Mouse (Mus musculus) ZHBTc4 (cell line): Measurements from ENCODE around the gene Prss12.

Experiments used
- DNase-seq: peaks from one replicate; pipeline ENCODE4 v3.0.0-alpha.2; 2011; ENCODE audit warnings: low read depth, low spot score

Prss12 gene

GRCm38 (mm10) chr3:123527806-123528507 is 81.2 kb downstream of the Prss12 start:
- no peak for DNase-seq

- DNase-seq = no peak
Measured at GRCm38 (mm10) chr3:123531124-123531523, 84.4 kb downstream of the Prss12 start.

GRCm38 (mm10) chr3:123537279-123537678 is 90.6 kb downstream of the Prss12 start:
- DNase-seq = no peak

GRCm38 (mm10) chr3:123543585-123544304 is 97.0 kb downstream of the Prss12 start:
- no peak for DNase-seq

DNA sequence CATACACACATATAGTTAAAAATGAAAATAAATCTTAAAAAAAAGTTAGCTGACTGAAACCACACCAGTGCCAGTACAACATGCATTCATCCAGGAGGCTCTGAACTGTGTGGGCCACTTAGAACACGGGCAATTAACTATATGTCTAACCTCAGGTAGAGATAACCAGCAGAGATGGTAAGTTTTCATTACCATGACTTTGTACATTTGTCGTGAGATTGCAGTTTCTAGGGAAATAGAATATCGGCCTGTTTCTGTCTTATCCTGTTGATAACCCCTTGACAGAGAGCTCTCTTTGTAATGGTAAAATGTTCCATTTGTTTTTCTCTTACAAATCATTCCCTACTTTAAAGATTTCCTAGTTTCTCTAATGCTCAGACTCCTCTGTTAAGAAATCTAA is 103.8 kb downstream of the Prss12 start:
- no peak for DNase-seq

DNA sequence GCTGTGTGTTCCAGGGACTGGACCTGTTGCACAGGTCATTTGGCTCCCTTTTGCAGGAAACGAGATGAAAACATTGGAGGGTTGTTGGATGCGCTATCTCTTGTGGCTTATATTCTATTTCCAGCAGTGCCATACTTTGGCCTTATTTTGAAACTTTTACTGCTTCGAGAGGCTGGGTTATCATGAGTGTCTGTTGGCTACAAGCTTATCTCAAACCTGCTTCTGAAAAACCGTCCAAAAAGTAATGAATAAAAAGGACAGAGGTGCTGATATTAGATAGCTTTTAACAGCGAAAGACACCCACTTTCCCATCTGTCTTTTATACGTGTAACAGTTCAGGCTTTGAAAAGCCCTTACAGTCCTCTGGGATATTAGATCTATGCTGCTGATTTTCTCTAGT is 107.2 kb downstream of the Prss12 start:
- no peak for DNase-seq

GRCm38 (mm10) chr3:123555254-123555865 is 108.6 kb downstream of the Prss12 start:
- DNase-seq = no peak
